Mouse (Mus musculus) c-Kit-positive CD71-positive TER-119-negative erythroid progenitor cells, embryonic 14.5 days (primary cell): Measurements from ENCODE around the gene Islr2.

ENCODE experiments used
- DNase-seq: peaks from one replicate; pipeline ENCODE4 v3.0.0-alpha.2; 2013; ENCODE audit warnings: low read depth

Islr2 gene

GRCm38 (mm10) chr9:58150733-58151361, 53.3 kb downstream of the Islr2 start:
- no peak for DNase-seq

GRCm38 (mm10) chr9:58148806-58149205, 55.3 kb downstream of the Islr2 start:
- DNase-seq, result no peak
